In the genomic region with DNA sequence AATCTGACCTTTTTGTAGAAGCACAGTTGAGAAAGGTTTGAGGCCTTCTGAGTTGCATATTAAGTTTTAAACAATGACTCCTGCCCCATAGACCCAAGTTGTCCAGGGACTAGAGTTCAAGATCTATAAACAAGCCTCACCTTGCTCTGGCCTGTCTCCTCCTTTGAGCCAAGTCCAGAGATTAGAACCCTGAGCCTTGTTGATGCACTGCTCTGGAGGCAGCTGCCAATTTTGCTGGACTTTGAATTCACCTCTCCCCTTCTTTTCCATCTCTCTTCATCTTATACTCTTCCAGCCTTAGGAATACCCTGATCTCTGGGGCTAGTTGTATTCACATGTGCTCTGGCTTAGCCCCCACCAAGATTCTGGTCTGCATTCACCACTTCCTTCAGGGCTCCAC, we compare ENCODE assay signal across 21 mouse cellular contexts.
"Had no signal": no experiment of that assay in that cellular context is flagged by ENCODE, and none has a peak within 500 bp of the region (broad histone marks: within the 10 kb centered on the region; RNA-seq: fewer than 3 reads in every experiment).

No protein-coding gene starts in this region.

- H3K4me3 ChIP-seq: heart, embryonic 10.5 days; heart, embryonic 13.5 days; heart, embryonic 15.5 days; hindbrain, embryonic 13.5 days; hindbrain, embryonic 15.5 days; limb, embryonic 13.5 days; limb, embryonic 15.5 days had no signal

- H3K36me3 ChIP-seq: heart, embryonic 10.5 days; heart, embryonic 13.5 days; heart, embryonic 15.5 days; hindbrain, embryonic 13.5 days; hindbrain, embryonic 15.5 days; limb, embryonic 13.5 days; limb, embryonic 15.5 days had no signal

- H3K27ac ChIP-seq: heart, embryonic 10.5 days; heart, embryonic 13.5 days; heart, embryonic 15.5 days; hindbrain, embryonic 13.5 days; hindbrain, embryonic 15.5 days; hindbrain, postnatal 0 days; limb, embryonic 13.5 days; limb, embryonic 15.5 days; liver, embryonic 14.5 days had no signal

- H3K9me3 ChIP-seq: heart, embryonic 10.5 days; heart, embryonic 13.5 days; heart, embryonic 15.5 days; hindbrain, embryonic 13.5 days; hindbrain, embryonic 15.5 days; limb, embryonic 13.5 days; limb, embryonic 15.5 days had no signal

- H3K4me2 ChIP-seq: heart, embryonic 13.5 days; heart, embryonic 15.5 days; hindbrain, embryonic 13.5 days; hindbrain, embryonic 15.5 days; limb, embryonic 13.5 days; limb, embryonic 15.5 days; liver, embryonic 11.5 days had no signal

- ATAC-seq: forebrain, embryonic 16.5 days; hindbrain, postnatal 0 days had no signal

- H3K9ac ChIP-seq: heart, embryonic 13.5 days; heart, embryonic 15.5 days; hindbrain, embryonic 13.5 days; hindbrain, embryonic 15.5 days; limb, embryonic 13.5 days; limb, embryonic 15.5 days; liver, embryonic 14.5 days had no signal

- H3K4me1 ChIP-seq: heart, embryonic 10.5 days; heart, embryonic 13.5 days; heart, embryonic 15.5 days; hindbrain, embryonic 13.5 days; hindbrain, embryonic 15.5 days; limb, embryonic 13.5 days; limb, embryonic 15.5 days had no signal

- DNase-seq: gastrocnemius, postnatal 14 days; gastrocnemius, postnatal 36 days; heart, adult 18-20 months; heart, postnatal 14 days; heart, postnatal 36 days; kidney, adult 11 months; kidney, postnatal 25 days; layer of hippocampus, adult 9-11 months; layer of hippocampus, postnatal 36 days; left cerebral cortex, postnatal 4 days had no signal

- H3K27me3 ChIP-seq: heart, embryonic 13.5 days; heart, embryonic 15.5 days; hindbrain, embryonic 13.5 days; hindbrain, embryonic 15.5 days; limb, embryonic 13.5 days; limb, embryonic 15.5 days had no signal
